Mouse (Mus musculus) v-Abl transformed pro-B cells (cell line): ENCODE data around the gene Ramac.

Source experiments
- in situ Hi-C, 2 experiments: fragments of 400-800 bp; cut with MboI; formaldehyde crosslinking; loops; one replicate each; pipeline ENCODE4 v1.15.1; 2025; ENCODE audit not compliant: unreplicated experiment in 2 of 2

Ramac gene

DNA sequence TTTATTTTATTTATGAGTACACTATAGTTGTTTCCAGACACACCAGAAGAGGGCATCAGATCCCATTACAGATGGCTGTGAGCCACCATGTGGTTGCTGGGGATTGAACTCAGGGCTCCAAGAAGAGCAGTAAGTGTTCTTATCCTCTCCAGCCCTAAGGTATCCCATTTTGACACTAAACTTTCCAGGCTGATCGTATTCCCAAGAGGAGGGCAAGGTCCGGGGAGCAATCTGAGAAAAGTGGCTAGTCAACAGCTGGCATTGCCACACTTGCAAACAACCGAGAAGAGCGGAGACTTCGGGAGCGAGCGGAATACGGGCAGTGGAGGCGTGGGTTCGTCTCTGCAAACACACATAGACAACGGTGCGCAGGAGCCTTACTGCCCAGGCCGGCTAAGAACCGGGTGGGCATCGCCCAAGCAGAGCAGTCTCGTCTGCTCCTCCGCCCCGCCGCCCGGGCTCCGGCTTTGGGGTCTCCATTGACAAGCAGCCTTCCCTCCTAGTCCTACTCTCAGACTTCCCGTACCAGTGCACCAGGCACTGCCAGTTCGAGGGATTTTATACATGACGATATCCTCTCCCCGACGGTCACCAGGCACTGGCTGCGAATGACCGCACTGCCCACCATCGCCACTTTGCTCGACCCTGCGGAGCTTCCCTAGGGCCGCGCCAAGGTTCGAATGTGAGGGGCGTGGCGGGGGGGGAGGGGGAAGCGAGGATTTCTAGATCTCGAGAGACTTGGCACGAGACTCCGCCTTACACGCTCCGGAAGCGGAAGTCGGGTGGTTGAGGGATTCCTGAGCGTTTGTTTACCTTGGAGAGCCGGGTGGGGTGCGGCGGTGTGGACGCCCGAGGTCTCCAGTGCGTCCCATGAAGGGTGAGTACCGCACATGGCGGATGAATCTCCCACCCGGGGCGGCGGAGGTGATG lies at the start of gene Ramac:
Ramac (plus strand) TSS at position 746 of the 930 bp plus-strand sequence.
- in situ Hi-C loops, result loop anchor here in 1 of 2 experiments (25.0 kb wide), 1 partner anchor 600 kb away; no protein-coding TSS in a partner anchor

- in situ Hi-C loops, result no loop called here
Measured at GRCm38 (mm10) chr7:81718657-81719056, 44.1 kb upstream of the Ramac start.

- in situ Hi-C loops, result no loop called here
Measured at GRCm38 (mm10) chr7:81719216-81719661, 43.5 kb upstream of the Ramac start.

DNA sequence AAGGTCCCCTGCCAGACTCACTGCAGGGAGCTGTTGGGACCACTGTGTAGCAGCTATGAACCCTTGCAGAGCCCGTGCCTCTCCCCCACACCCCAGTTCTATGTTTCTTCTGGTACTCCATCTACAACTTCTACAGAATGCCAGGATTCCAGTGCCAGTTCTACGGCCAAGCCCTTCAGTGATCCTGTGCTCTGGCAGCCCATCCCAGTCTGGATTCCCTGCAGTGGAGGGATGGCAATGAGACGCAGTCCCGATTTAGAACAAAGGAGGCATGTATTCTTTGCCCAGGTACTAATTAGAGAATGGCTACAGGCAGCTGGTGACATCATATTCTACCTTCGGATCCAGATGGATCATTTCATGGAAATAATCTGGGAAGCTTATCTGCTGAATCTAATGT lies 41.5 kb upstream of the Ramac start:
- in situ Hi-C loops, result no loop called here

GRCm38 (mm10) chr7:81723851-81724250 lies 38.9 kb upstream of the Ramac start:
- in situ Hi-C loops, result no loop called here

- in situ Hi-C loops, result no loop called here
Measured at GRCm38 (mm10) chr7:81725986-81726727, 36.6 kb upstream of the Ramac start.

DNA sequence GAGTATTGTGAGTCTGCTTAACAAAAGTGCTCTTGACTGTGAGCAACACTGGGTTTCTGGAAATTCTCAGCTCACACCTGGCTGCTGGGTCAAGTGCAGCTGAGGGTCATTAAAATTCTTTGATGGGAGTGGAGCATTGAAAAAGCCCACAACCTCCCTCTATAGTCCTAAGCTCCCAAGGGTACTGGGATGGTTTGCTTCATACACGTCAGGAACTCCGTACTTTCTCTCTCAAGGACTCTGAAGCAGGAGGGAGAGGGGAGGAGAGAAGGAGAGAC lies 36.1 kb upstream of the Ramac start:
- in situ Hi-C loops, result no loop called here

- in situ Hi-C loops, result no loop called here
Measured at GRCm38 (mm10) chr7:81727716-81728115, 35.0 kb upstream of the Ramac start.

DNA sequence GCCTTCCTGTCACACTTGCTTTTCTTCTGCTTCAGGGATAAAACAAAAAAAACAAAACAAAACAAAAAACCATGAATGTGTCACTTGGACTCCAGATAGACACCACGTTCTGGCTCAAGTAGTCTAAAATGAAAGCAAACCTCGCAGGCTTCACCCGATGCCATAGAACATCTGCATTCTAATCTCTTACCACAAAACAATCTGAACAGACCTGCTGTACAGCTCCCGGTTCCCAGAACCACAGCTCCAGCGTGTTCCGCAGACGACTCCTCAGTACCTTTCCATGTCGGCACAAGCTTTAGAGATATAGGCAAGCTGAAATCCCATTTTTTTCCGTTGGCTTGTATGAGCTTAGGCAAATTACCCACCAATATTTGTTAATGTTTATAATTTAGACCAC lies 32.9 kb upstream of the Ramac start:
- in situ Hi-C loops, result no loop called here

DNA sequence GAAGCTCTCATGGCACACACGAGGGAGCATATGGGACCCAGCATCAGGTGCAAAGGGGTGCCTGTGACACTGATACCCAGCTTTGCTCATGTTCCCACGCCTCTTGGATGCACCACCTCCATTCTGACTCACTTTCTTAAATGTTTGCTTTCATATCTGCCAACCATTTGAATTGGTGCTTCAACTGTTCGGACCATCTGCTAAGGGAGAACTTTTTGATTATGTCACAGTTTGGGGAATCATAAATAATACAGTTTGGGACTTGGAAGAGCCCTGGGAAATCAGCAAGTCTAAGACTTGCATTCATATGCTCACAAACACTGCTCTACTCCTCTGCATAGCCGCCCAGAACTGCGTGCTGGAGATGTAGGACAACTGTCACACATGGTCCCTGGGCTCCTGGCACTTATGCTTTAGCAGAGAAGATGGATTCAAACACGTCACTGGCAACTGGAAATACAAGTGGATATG lies 31.5 kb upstream of the Ramac start:
- in situ Hi-C loops, result no loop called here

GRCm38 (mm10) chr7:81732183-81733089 lies 30.3 kb upstream of the Ramac start:
- in situ Hi-C loops, result no loop called here

DNA sequence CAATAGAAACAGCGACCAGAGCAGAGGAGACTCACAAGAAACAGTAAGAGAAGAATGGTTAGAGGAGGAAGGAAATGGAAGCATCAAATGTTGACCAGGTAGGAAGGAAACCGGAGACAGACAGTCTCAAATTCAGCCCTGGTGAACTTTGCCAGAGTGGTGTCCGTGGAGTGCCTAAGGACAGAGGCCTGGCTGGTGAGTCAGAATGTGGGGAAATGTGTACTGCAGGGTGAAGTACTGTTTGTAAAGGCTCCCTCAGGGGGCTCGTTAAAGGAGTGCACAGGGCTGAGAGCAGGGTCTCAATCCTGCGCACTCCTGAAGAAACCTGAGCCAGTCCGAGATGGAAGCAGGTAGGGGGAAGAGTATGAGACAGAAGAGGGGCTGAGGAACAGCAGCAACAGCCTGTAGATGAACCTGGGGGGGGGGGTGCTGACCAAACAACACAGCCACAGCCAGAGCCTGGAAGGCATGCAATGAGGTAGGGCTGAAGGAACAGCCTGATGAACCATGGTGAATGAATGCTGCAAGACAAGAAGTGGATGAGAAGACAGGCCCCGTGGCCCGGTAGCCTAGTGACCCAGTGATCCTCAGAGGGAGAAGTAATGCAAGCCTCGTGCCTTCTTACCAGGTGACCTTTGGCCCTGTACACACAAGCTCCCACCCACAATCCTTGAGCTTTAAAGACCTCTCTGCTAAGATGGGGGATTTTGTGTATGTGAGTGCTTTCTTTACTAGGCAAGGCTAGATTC lies 27.3 kb upstream of the Ramac start:
- in situ Hi-C loops, result no loop called here

- in situ Hi-C loops, result no loop called here
Measured at GRCm38 (mm10) chr7:81738720-81739385, 23.9 kb upstream of the Ramac start.

DNA sequence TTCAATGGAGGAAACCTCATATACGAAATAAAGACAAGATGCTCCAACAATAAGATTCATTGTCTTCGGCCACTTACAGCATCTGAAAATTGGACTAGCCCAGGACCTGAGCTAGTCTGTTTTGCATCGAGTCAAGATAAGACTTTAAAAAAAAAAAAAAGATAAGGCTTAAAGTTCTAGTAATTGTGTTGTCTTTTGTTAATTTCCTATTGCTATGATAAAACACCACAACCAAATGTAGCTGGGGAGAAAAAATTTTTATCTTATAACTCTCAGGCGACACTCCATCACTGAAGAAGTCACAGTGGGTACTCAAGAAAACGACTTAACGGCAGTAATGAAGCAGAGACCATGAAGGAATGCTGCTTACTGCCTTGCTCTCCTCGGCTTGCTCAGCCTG lies 22.7 kb upstream of the Ramac start:
- in situ Hi-C loops, result no loop called here

DNA sequence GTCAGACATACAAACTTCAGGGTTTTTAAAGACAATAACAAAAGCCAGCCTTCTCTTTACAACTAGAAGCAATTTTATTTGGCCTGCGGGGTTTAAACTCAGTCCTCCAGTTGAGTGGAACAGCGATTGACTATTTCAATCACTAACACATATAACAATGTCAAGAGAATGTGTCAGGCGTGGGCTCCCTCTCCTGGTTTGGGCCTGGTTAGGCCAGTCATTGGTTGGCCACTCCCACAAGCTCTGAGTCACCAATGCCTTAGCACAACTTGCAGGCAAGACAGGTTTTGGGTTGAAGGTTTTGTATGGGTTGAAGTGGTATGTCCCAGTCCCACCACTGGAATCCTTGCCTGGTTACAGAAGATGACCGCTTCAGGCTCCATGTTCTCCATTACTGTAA lies 18.6 kb upstream of the Ramac start:
- in situ Hi-C loops, result no loop called here

GRCm38 (mm10) chr7:81747956-81748355 lies 14.8 kb upstream of the Ramac start:
- in situ Hi-C loops, result no loop called here

DNA sequence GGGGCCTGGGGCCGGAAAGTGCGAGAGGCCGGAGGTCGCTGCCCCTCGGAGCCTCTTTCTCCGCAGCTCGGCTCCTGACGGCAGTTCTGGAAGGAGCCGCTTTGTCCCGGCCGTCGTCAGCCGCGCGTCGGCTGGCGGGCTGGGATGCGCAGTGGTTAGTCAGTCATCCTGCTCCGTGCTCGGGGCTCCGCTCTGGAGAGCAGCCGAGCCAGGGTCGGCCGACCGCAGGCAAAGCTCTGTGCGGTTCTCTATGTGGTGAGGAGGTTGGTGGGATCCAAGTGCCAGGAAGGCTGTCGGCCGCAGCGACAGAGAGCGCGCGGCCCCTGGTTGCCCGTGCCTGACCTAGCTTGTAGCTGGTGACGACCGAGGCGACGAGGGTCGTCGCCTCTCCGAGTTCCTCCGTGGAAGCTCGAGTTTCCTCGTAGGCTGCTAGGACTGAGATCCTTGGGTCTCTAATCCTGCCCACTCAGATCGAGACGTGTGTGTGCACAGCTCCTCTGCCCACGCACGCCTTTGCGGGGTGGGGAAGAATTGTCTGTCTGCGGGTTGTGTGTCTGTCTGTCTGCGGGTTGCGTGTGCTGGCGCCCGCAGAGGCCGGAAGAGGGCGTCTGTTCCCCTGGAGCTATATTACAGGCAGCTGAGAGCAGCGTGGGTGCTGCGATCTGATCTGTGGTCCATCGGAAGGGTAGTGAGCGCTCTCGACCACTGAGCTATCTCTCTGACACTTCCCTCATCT lies 553 bp downstream of the Ramac start:
- in situ Hi-C loops, result loop anchor here in 1 of 2 experiments (25.0 kb wide), 1 partner anchor 601 kb away; no protein-coding TSS in a partner anchor

- in situ Hi-C loops, result loop anchor here in 1 of 2 experiments (25.0 kb wide), 1 partner anchor 611 kb away; no protein-coding TSS in a partner anchor
Measured at GRCm38 (mm10) chr7:81772786-81773539, 10.2 kb downstream of the Ramac start.
